Mouse (Mus musculus) megakaryocyte, embryonic 14.5 days (primary cell): ENCODE data around the gene Cebpz.

Experiments used
- FLI1 ChIP-seq: IDR thresholded peaks from 2 replicates; pipeline ENCODE4 v1.6.1; 2012; ENCODE audit warnings: low read length, inconsistent platforms, mixed read lengths
- GATA1 ChIP-seq: IDR thresholded peaks from 3 replicates; pipeline ENCODE4 v1.6.1; 2012; ENCODE audit warnings: mixed read lengths, low read length, inconsistent platforms, borderline replicate concordance

DNA sequence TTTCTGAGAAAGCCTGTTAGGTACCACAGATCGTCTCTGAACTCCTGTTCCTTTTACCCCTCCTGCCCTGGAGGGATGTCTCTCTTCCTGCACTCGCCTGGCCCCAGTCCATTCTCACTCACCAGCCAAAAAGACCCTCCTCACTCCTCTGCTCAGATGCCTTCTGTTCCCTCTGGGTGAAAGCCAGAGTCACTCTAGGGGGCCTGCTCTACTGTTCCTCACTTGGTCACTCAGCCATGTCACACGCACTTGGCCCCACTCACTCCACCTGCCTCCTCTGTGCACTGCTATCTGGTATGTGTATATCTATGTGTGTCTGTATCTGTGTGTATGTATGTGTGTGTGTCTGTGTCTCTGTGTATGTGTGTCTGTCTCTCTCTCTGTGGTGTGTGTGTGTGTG lies 47.7 kb downstream of the Cebpz start:
- no peak for TF ChIP-seq GATA1
- no peak for TF ChIP-seq FLI1
